Mouse (Mus musculus) erythroid progenitor cell, adult 5-6 weeks (primary cell): ENCODE measurements at regions not wholly inside any gene's neighbourhood (a gene's known extent, or its start where the extent isn't known, plus 50 kb on each side); places are given as distances from the start of the nearest gene placed in this dataset.

Source experiments
- ATAC-seq: replicated peaks from 2 replicates; pipeline ENCODE4 v1.8.0; 2016; ENCODE audit warnings: moderate number of reproducible peaks, mild to moderate bottlenecking, moderate TSS enrichment, inconsistent platforms; ENCODE audit not compliant: poor library complexity, low FRiP score, severe bottlenecking

DNA sequence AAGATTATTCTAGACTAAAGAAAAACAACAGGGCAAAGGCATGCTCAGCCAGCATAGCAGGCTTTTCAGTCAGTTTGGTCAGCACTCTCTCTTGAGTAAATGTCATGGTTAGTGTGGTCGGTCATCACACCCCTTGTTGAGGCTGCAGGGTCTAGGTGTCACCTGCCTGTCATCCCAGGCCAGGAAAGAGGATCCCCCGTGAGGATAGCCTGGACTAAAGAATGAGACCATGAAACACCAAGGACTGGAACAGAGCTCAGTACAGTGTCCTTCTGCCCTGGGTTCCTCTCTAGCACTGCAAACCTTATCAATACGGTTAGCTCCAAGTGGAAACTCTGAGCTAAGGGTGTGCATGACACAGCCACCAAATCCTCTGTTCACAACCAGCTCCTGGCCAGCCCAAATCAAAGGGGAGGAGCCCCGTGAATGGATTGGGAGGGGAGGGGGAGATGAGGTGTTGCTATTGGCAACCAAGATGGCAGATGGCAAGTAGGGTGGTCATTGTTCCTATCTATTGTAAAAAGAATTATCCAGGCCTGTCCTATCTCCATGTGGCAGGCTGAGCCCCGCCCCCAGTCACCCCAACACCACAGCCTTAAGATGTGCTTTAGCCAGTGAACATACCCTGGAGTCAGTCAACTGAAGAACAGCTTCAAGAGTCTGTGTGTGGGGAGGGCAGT lies 87.4 kb downstream of the Cstad start:
- ATAC-seq = no peak

DNA sequence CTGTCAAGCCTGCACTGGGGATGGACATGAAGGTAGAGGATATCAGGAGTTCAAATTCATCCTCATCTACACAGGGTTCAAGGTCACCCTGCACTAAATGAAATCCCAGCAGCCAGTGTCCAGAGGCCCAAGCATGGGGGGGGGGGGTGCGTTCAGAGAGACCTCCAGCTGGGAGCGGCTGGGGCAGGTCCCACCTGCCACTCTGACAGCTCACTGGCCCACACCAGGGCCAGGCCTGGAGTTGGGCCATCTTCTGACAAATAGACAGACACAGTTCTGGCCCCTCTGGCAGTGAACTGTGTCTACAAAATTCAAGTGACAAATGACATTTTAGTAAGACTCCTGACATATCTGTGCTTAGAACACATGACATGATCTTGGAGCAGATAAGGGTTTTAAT lies 86.8 kb downstream of the Cstad start:
- ATAC-seq = no peak

DNA sequence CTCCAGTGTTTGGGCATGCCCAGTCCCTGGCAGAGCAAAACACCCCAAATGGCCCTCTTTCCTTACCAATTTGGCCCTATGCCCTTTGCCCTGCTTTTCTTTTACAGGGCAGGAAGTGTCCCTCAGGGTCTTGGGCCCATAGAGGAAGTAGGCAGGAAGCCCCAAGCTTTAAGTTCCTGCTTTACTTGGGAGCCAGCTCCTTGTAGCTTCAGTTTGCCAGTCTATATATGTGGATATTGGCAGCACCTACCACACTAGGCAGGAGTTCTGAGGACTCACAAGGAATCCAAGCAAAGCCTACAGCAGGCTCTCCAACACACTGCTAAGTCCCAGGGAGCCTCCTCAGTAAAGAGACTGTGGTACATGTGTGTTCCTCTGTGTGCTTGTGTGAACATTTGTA lies 84.2 kb downstream of the Cstad start:
- ATAC-seq = no peak

DNA sequence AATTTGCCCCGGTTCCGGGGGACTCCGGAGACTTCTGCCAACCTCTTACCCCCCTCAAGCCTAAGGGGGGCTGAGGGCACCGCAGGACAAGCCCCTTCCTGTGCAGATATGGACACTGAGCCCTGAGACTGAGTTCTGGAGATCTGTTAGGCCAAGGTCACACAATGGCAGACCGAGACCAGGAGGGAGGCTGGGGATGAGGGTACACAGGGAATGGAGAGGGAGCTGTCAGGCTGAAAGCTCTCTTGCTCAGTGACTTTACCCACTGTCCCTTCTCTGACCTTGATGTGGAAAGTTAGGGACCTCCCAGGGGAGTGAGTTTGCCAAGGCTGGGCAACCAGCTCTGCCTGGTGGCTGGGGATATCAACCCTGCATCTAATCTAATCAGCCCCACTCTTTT lies 82.7 kb downstream of the Cstad start:
- no peak for ATAC-seq

DNA sequence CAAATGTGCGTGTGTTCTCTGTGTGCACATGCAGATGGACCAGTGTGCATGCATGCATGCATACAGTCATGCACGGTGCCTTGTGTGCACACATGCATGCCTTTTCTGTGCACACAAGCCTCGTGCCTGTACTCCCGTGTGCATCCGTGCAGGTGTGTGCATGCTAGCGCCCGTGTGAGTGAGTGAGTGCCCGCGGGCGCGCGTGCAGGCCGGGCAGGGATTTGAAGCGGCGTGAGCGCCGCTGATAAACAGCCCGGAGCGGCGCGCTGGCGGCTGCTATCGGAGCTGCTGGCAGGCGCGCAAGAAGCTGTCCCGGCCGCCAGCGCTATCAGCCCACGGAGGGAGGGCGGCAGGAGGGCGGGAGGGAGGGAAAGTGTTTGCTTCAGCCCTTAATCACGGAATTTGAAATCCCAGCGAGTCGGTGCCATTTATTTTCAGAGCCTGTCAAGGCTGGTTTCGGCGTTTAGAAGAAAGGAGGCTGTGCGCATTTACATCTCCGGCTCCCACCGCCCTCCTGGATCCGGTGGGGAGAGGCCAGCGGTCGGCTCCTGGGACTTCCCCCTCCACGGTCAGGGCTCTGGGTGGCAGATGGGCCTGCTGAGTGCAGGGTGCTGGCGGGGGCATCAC lies 82.1 kb downstream of the Cstad start:
- ATAC-seq = no peak

DNA sequence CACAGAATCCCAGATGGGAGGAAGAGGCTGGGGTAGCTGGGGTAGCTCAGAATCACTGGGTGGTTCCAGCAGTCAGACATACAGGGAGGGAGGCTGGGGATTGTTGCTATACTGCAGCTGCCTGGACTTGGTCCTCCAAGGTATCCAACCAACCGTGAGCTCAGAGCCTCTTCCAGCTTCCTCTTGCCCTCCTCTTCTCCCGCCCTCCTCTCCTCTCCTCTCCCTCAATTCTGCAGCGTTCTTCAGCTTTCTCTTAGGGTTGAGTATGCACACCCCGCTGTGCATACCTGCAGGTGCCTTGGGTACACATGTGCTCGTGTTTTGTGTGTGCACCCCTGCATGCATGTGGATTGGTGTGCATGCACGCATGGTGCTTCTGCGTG lies 81.6 kb downstream of the Cstad start:
- ATAC-seq = no peak

DNA sequence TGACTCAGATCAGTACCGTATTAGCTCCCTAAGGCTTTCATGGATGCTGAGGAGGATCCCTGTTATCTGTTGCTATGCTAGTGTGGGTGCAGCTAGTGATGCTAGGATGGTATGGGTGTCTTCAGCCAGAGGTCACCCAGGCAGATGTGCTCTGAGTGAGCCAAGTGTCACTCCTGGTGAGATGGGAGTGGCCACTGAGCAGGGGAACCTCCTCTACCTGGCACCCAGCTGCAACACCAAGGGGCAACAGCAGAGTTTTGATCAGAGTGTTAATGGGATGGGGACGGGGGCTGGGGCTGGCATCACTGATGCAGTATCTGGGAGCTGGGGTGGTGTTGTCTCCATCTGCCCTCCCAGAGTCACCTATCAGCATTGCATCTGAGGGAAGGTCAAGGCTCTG lies 81.0 kb downstream of the Cstad start:
- no peak for ATAC-seq

DNA sequence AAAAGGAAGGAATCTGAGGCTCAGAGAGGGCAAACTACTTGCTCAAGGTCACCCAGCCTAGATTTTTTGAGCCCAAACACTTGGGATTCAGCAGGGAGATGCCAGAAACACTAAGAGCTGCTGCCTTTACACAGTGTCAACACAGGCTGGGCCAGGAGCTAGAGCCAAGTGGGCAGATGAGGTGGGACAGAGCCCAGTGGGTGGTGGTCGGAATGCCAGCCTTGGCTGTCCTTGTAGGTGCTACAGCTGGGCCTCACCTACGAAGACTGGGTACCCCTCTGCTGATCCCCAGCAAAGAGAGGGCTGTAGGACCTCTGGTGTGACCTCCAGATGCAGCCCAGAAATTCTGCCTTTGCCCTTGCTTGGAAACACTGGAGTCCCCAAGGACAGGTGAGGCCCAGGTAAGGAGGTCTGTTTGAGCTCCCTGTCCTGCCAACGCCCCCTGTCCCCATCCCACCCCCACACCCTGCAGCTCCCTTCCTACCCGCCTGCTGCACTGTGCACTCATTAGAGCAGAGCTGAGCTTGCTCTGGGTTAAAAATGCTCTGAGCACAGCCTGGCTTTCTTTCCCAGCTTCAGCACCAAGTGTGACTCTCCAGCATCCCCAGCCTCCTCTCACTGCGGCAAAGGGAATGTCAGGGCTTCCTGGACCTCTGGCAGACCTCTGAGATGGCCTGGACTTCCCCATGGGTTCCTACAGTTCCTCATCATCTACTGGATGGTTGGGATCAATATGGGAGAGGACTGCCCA lies 76.2 kb downstream of the Cstad start:
- ATAC-seq = no peak

DNA sequence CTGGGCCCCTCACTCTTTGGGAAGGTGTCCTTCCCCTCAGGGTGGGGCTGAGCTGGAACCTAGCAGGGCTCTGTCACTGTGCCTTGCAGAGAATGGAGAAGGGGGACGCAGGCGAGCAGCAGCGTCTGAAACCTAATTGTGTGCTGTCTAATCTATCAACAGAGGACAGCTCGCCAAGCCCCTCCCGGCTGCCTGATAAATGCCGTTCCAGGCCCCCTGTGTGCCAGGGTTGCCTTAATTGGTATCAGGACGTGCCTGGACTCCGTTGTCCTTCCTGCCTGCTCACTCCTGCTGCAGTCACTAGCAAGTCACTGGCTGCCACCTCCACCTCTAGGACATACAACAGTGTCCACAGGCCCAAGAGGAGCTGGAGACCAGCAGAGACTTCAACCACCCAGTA lies 72.6 kb downstream of the Cstad start:
- no peak for ATAC-seq

DNA sequence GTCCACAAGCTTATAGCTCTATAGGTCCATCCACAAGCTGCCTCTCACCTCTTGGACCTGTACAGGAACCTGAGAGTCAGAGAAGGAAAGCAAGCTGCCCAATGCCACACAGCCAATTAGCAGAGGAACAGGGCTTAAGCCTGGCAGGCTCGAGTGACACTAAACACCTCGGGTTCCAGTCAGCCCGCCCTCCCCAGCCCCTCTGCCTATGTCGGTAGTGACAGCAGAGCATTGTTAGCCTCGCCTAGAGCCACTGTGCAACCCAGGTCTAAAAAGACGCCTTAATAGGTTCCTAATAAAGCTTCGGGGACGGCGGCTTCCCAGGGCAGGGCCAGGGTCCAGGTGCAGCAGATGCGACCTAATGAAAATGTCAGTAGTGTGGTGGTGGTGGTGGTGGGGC lies 66.3 kb downstream of the Cstad start:
- ATAC-seq = no peak

DNA sequence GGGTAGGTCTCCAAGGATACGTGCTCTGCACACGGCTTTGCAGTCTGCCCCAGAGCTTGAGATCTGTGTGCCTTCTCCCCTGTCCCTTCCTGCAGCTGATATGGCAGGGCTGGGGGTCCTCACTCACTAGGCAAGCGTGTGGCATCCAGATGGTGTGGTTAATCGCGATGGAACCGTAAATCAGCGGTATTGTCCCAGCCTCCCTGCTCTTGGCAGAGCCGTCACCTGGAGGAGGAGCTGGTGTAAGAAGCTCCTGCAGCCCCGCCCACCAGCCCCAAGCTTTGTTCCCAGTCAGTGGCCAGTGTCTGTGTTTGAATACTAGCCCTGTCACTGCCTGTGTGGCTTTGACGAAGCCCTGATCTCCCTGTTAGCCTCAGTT lies 65.8 kb downstream of the Cstad start:
- ATAC-seq = no peak

DNA sequence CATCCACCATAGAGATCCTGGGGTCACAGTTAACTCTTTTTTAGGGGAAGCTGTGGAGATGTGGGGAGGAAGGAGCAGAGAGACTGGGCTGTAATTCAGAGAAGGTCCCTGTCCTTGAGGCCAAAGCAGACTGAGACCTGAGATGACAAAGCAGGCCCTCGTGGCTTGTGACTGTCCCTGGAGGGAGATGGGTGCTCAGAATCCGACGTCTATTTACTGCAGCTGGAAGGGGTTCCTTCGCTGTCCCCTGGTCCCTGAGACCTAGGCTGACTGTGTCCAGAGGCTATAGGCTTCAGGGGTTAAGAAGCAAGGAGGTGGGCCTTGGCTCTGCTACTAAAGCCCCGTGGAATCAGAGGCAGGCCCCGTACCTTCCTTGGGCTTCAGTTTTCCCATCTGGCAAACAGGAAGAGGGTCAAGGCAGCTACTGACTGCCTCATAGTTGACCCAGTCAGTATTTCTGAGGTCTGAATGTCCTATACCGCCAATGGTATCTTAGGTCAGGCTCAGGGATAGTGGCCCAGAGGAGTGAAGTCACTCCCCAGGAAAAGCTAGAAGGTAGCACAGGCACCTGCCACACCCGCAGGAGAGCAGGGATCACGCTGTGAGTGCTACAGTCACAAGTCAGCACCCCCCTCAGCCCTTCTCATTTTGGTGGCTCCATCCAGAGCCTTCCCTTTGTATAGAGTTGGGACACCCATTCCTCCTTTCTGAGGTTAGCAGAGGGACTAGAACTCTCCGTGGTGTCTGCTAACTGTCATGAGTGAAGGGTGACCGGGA lies 65.2 kb downstream of the Cstad start:
- ATAC-seq = no peak

DNA sequence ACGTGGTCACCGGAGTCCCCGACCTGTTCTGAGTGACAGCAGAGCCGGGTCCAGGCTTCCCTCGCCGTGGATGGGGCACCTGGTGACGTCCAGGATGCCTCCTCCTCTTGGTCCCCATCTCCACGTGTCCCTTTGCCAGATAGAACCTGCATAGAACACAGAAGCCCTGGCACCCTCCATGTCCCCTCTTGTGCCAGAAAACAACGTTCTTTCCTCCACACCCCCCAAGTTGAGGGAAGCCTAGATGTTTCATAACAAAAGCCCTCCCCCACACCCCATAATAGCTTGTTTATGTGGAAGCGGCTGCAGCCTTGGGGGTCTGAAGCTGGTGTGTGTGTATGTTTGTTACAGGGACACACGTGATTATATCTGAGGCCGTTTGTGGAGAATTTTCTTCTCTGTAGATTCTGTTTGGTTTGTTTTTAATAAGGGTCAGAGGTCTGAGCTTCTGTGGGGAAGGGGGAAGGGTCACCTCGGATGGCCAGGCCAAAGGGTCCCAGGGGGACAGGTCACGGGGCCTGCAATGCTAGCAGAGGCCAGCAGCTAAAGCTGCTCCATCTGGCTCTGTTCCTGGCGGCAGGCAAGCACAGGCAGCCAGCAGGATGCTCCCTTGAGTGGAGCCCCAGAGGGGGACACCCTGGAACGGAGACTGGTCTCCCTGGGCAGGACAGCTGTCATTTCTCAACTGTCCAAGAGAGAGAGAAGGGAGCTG lies 64.2 kb downstream of the Cstad start:
- ATAC-seq = no peak
